Mouse (Mus musculus) megakaryocyte progenitor cell, adult 5-6 weeks (primary cell): ENCODE data around the gene Actrt3. TPM values are rescaled to one million over a fixed set of nuclear protein-coding genes. Genes with fewer than 3 reads are reported as not detected.
"Not testable (repeated sequence)": the region's sequence is repeated elsewhere in the genome, so short reads cannot be mapped to it uniquely, and the experiment has no call there.

Experiments used
- ATAC-seq: replicated peaks from 2 replicates; pipeline ENCODE4 v1.8.0; 2016; ENCODE audit warnings: mild to moderate bottlenecking, moderate TSS enrichment, inconsistent platforms; ENCODE audit not compliant: poor library complexity
- total RNA-seq, 2 experiments: library from RNA; stranded (forward) in 1 of 2; stranded (reverse) in 1 of 2; fragments of 157-497, 149-512 nt in 1 of 2; fragments of 200-1000 nt in 1 of 2; gene quantifications; 2 replicates each; pipeline versions ENCODE4 v1.2.3 to v1.2.4; 2015 to 2017

The Actrt3 gene
- total RNA-seq, 2 experiments from 2014 or later: not detected

DNA sequence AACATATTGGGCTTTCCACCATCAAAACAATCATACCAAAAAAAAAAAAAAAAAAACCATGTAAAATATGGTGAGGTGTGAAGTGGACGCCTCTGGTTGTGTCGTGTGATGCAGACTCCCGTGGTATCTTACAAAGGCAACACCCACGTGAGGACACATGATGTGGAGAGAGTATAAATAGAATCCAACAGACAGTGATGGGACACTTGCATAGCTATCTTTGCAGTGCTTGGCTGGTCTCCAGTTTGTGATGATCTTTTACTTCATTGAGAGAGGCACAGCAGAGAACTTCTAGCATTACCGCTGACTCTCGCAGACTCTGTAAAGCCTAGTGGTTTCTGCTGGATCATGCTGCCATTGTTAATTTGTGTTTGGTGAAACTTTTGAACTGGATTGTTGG is 10.9 kb downstream of the Actrt3 start:
- ATAC-seq: no peak

DNA sequence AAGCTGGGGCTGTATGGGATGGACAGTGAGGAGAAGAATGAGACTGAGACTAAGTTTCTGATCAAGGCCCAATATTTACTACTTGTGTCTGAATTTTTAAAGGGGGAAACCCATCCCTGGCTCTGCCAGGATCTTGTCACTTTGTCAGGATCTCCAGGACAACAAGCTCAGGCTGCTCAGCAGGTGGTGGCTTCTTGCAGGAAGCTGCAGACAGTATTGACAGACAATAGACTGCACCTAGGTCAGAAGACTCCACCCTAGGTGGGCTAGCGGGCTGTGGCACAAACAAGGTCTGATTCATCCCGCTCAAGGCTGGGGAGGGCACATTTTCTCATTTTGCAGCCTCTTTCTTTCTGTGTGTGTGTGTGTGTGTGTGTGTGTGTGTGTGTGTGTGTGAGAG is 26.2 kb downstream of the Actrt3 start:
- ATAC-seq: no peak

DNA sequence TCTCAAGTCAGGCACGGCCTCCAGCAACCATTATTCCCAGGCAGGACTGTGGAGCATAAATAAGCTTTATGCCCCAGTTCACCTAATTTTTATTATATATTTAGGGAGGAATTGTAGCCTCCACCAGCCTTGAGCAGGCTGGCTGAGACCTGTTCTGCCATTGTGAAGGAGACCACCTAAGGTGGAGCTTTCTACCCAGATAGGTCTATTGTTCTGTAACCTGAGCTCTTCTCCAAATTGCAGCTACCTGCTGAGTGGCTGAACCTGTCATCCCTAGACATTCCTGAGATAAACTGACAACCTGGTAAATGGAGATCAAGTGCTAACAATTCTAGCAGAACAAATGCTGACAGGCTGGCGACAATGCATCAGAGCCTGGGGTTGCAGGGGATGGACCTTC is 33.4 kb downstream of the Actrt3 start:
- not testable (repeated sequence) for ATAC-seq

DNA sequence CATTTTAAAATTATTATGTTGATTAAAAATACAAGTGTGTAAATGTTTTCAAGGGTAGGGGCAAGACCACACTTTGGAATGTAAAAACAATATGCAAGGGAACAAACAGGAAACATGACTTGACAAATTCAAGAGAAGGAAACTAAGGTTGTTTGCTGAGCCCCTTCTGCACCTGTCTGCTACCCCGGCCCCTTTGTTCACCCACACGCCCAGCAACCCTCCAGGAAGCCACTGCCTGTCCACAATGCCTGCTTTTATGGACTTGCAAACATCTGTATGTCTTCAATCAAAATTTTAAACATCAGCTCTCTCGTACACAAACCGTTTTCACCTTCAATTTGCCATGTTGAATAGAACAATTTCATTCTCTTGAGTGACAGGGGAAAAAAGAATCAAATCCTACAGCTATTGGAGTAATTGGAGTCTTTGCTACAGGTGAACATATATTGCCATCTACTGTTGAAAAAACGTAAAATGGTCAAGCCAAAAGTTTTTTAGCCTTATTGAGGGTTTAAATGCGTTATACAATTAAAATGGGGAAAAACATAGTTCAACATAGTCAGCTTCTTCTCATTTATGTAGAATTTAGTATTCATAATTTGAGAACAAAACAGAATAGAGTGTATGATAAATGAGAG is 38.9 kb downstream of the Actrt3 start:
- ATAC-seq: no peak

DNA sequence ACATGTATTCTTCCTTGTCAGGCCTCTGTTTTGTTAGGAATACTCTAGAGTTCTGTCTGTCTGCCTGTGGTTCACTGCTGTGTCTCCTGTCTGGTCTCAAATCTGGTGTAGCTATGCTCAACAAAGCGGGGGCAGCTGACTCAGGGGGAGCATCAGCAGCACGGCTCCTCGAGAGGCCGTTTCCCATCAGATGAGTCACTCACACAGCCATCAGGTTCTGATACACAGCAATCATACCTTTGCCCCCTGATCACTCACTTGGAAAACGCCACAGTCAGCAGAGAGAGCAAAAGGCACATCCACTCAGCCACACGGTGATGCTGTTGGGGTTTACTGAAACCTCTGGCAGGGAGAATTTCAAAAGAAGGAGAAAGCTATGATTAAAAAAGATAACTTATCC is 46.0 kb downstream of the Actrt3 start:
- no peak for ATAC-seq

DNA sequence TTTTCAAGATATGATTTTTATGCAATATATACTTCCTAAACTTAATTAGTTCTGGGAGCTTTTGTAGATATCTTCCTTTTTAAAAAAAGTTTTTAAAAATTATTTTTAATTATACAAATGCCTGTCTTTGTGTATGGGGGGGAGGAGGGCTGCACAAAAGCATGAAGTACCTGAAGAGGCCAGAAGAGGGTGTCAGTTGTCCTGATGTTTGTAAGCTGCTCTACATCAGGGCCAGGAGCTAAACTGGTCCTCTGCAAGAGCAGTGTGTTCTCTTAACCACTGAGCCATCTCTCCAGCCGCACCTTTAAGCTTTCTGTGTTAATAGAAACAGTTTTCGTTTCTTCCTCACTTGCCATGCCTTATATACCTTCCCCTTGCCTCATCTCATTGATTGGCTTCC is 49.5 kb downstream of the Actrt3 start:
- peak; percentile 50; the same call in 1 of the 2 replicates for ATAC-seq

DNA sequence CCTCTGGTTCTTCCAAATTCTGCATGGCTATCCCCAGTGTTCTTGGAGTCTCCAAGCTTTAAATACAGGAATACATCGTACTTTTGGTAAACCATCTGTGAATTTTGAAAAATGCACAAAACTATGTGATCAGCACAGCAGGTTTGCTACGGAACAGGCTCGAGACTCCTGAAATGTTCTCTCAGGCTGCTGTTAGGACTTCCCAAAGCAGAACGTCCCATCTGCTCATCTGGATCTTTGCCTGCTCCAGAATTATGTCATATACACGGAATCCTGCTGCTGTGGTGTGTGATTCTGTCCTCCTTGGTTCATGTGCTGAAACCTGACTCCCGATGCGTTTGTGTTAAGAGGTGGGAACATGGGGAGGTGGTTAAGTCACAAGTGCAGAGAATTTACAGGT is 50.8 kb downstream of the Actrt3 start:
- no peak for ATAC-seq

DNA sequence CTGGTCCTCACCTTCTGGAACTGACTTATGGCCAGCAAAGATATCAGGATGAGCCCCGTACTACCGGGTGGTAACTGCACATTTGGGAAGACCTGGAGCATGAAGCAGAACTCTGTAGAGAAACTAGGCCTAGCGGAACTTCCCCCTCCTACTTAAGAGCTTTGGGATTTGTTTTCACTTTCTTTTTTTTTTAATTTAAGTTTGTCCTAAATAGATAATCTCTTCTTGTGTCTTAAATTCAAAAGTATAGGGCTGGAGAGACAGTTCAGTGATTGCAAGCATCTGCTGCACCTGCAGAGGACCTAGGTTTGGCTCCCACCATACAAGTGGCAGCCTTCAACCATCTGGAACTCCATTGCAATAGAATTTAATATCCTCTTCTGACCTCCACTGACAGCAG is 51.8 kb downstream of the Actrt3 start, which contains the start of gene Mecom:
Gene Mecom (minus strand): TSS at position 101 of the 400 bp plus-strand sequence.
- ATAC-seq: no peak

Other genes with a start within 250 kb of the Actrt3 start
- gene Mecom, start 51.9 kb downstream of the Actrt3 start, total RNA-seq (2015): 0.54 and 4.0 TPM in 2 replicates
- gene Mecom, start 51.9 kb downstream of the Actrt3 start, total RNA-seq (2017): 0.17 and 2.3 TPM in 2 replicates
- 22.7 and 27.1 TPM in 2 replicates for gene Mynn, start 2.1 kb upstream of the Actrt3 start, total RNA-seq (2015)
- 26.3 and 26.5 TPM in 2 replicates for gene Mynn, start 2.1 kb upstream of the Actrt3 start, total RNA-seq (2017)
- not detected in 2 replicates for gene Lrriq4, start 44.6 kb upstream of the Actrt3 start, total RNA-seq (2015)
- not detected in 2 replicates for gene Lrriq4, start 44.6 kb upstream of the Actrt3 start, total RNA-seq (2017)
- not detected in 2 replicates for gene Lrrc34, start 47.9 kb upstream of the Actrt3 start, total RNA-seq (2015)
- not detected in 2 replicates for gene Lrrc34, start 47.9 kb upstream of the Actrt3 start, total RNA-seq (2017)
- gene Lrrc31, start 99.9 kb upstream of the Actrt3 start, total RNA-seq (2015): not detected in 2 replicates
- not detected in 2 replicates for gene Lrrc31, start 99.9 kb upstream of the Actrt3 start, total RNA-seq (2017)
- gene Samd7, start 146.4 kb upstream of the Actrt3 start, total RNA-seq (2015): not detected in 2 replicates
- not detected in 2 replicates for gene Samd7, start 146.4 kb upstream of the Actrt3 start, total RNA-seq (2017)
- gene Sec62, start 192.9 kb upstream of the Actrt3 start, total RNA-seq (2015): 90.6 and 93.2 TPM in 2 replicates
- gene Sec62, start 192.9 kb upstream of the Actrt3 start, total RNA-seq (2017): 66.4 and 100 TPM in 2 replicates